Mouse (Mus musculus) CD4-positive, CD25-positive, alpha-beta regulatory T cell, adult 9 weeks (primary cell): ENCODE results near the gene Bpifb6. TPM values are rescaled to one million over a fixed set of nuclear protein-coding genes. Genes with fewer than 3 reads are reported as not detected.

Experiments
- polyA plus RNA-seq: library from polyadenylated mRNA; unstranded; fragments of 100-300 nt; shearing (Covaris generic); gene quantifications from one replicate; pipeline ENCODE4 v1.2.1, GENCODE M21; 2017

The Bpifb6 gene
- polyA plus RNA-seq = not detected

GRCm38 (mm10) chr2:153900088-153900487 is at the start of gene Bpifb6:
Gene Bpifb6, plus strand, starts transcription at chr2:153900388.

GRCm38 (mm10) chr2:153870984-153871383 is 29.2 kb upstream of the Bpifb6 start, which contains the start of gene Sun5:
Gene Sun5, minus strand, starts transcription at chr2:153871084.

GRCm38 (mm10) chr2:153874745-153875144 is 25.4 kb upstream of the Bpifb6 start, which contains the start of gene Bpifb2:
Gene Bpifb2, plus strand, starts transcription at chr2:153875045.

GRCm38 (mm10) chr2:153917930-153918329 is 17.7 kb downstream of the Bpifb6 start, which contains the start of gene Bpifb3:
Gene Bpifb3, plus strand, starts transcription at chr2:153918230.

GRCm38 (mm10) chr2:153937843-153938242 is 37.7 kb downstream of the Bpifb6 start, which contains the start of gene Bpifb4:
Gene Bpifb4, plus strand, starts transcription at chr2:153938212.

Other genes starting within 250 kb of the Bpifb6 start
- not detected for gene Dnmt3c, start 203.7 kb upstream of the Bpifb6 start, polyA plus RNA-seq
- 227 TPM for gene Mapre1, start 159.1 kb upstream of the Bpifb6 start, polyA plus RNA-seq
- gene Efcab8, start 120.5 kb upstream of the Bpifb6 start, polyA plus RNA-seq = 0.82 TPM
- not detected for gene Sun5, start 29.3 kb upstream of the Bpifb6 start, polyA plus RNA-seq
- not detected for gene Bpifb2, start 25.3 kb upstream of the Bpifb6 start, polyA plus RNA-seq
- not detected for gene Bpifb3, start 17.8 kb downstream of the Bpifb6 start, polyA plus RNA-seq
- gene Bpifb4, start 37.8 kb downstream of the Bpifb6 start, polyA plus RNA-seq = not detected
- not detected for gene Bpifa6, start 74.6 kb downstream of the Bpifb6 start, polyA plus RNA-seq
- gene Bpifa2, start 107.9 kb downstream of the Bpifb6 start, polyA plus RNA-seq = not detected
- gene Bpifa3, start 229.9 kb downstream of the Bpifb6 start, polyA plus RNA-seq = not detected
- not detected for gene Bpifa1, start 242.5 kb downstream of the Bpifb6 start, polyA plus RNA-seq